Mouse (Mus musculus): Measurements from ENCODE around the gene Dio3. TPM values are rescaled to one million over a fixed set of nuclear protein-coding genes. Genes with fewer than 3 reads are reported as not detected.

Gene Dio3
- total RNA-seq (2018; cell fraction: chromatin; rRNA removed) = not detected
- total RNA-seq (2018; cell fraction: cytosol; rRNA removed) = not detected
- total RNA-seq (2018; cell fraction: nucleus; rRNA removed) = not detected
- not detected in 3 replicates for polyA plus RNA-seq (2018)

- no peak within 1 kb of the TSS for H3K27ac ChIP-seq
- H3K4me3 ChIP-seq (ENCODE audit: inconsistent target) = no peak within 1 kb of the TSS
- H3K79me2 ChIP-seq (ENCODE audit: inconsistent target) = no peaks in the 10 kb centered on the region
- no peaks in the 10 kb centered on the region for H3K36me3 ChIP-seq (ENCODE audit: inconsistent target)
- 6% methylated on average over 33 of the region's 34 CpGs for WGBS (ENCODE audit: missing documents)
These were observed at the start of gene Dio3 for GRCm38 (mm10) chr12:110278853-110279252. Gene Dio3, plus strand, starts transcription at chr12:110279068.

DNA sequence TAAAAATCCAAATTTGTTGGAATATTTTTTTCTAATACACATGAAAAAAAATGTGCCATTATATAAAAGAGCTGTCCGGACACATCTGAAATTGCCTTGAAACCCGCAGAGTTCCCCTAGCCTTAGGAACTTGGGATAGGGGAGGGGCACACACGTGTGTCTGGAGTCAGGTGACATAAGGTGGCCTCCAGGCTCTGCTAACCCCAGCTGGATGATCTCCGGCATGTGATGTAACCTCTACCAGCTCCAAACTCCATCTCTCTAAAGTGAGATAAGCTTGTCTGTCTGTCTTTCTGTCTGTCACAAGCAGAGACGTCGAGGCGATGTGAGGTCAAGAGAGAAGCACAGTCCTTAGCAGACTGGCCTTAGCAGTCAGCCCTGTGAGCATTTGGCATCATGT is 48.6 kb upstream of the Dio3 start:
- 86% methylated on average over 7 of the region's 7 CpGs for WGBS (ENCODE audit: missing documents)
- no peaks in the 10 kb centered on the region for H3K79me2 ChIP-seq (ENCODE audit: inconsistent target)
- no peak overlapping the region for H3K27ac ChIP-seq
- H3K4me3 ChIP-seq (ENCODE audit: inconsistent target) = no peak overlapping the region
- H3K36me3 ChIP-seq (ENCODE audit: inconsistent target) = no peaks in the 10 kb centered on the region

DNA sequence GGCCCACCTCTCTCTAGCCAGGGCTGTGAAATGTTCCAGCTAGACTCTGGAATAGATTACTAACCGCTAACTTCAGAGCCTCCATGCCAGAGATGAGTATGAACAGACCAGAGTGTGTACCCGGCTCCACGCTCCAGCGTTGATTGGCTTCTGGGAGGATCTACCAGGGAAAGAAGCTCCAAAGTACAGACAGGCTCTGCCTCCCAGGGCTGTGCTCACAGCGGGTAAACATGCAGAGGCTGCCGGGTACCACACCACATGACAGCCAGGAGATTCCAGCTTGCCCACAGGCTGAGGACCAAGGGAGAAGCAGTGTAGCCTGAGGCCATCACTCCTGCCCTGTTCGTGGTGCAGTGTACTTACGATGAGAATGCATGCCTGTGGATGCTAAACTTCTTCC is 48.1 kb upstream of the Dio3 start:
- 84% methylated on average over 8 of the region's 8 CpGs for WGBS (ENCODE audit: missing documents)
- Histone ChIP-seq H3K36me3 (ENCODE audit: inconsistent target) (no peaks in the 10 kb centered on the region), H3K27ac (no peak overlapping the region), H3K4me3 (ENCODE audit: inconsistent target) (no peak overlapping the region), H3K79me2 (ENCODE audit: inconsistent target) (no peaks in the 10 kb centered on the region)

- H3K4me3 ChIP-seq (ENCODE audit: inconsistent target) = no peak overlapping the region
- WGBS (ENCODE audit: missing documents) = 85% methylated on average over 11 of the region's 13 CpGs
- no peaks in the 10 kb centered on the region for H3K79me2 ChIP-seq (ENCODE audit: inconsistent target)
- no peak overlapping the region for H3K27ac ChIP-seq
- H3K36me3 ChIP-seq (ENCODE audit: inconsistent target) = no peaks in the 10 kb centered on the region
These were observed 46.9 kb upstream of the Dio3 start for GRCm38 (mm10) chr12:110231709-110232600.

DNA sequence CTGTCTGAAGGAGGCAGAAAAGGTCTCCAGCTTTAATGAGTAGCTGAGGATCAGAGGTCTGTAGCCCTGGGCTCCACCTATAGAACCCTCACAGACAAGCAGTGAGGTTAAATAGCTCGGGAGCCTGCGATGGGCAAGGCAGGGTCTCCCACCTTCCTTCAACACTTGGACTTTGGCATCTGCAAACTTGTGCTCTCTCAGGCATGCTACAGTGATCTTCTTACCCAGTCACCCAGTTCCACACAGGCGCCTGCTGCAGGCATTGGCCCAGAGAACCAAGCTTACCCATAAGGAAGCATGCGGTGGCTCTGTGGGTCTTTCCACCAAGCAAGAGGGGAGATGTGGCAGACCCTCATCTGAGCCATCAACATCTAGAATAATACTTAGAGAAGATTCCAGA is 43.0 kb upstream of the Dio3 start:
- WGBS (ENCODE audit: missing documents) = 95% methylated on average over 4 of the region's 4 CpGs
- Histone ChIP-seq H3K27ac (no peak overlapping the region), H3K79me2 (ENCODE audit: inconsistent target) (no peaks in the 10 kb centered on the region), H3K4me3 (ENCODE audit: inconsistent target) (no peak overlapping the region), H3K36me3 (ENCODE audit: inconsistent target) (no peaks in the 10 kb centered on the region)

- Histone ChIP-seq H3K27ac (no peak overlapping the region), H3K36me3 (ENCODE audit: inconsistent target) (no peaks in the 10 kb centered on the region), H3K4me3 (ENCODE audit: inconsistent target) (no peak overlapping the region), H3K79me2 (ENCODE audit: inconsistent target) (no peaks in the 10 kb centered on the region)
- WGBS (ENCODE audit: missing documents) = 85% methylated on average over 7 of the region's 7 CpGs
These were observed 41.8 kb upstream of the Dio3 start for GRCm38 (mm10) chr12:110237046-110237445.

DNA sequence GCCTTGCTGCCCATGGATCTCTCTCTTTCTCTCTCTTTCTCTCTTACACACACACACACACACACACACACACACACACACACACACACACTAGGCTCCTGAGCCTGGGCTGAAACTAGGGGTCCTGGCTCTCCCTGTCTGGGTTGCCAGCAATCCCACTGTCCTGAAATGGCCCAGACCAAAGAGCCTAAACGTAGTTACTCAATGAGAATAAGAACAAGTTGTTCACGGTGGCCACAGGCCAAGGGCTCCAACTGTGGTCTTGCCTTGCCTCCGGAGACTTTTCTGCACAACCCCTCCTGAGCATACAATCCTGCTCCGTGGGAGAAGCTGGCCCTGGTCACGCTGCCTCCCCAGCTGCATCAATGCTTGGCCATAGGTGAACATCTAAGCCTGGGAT is 39.5 kb upstream of the Dio3 start:
- Histone ChIP-seq H3K36me3 (ENCODE audit: inconsistent target) (no peaks in the 10 kb centered on the region), H3K4me3 (ENCODE audit: inconsistent target) (no peak overlapping the region), H3K79me2 (ENCODE audit: inconsistent target) (no peaks in the 10 kb centered on the region), H3K27ac (no peak overlapping the region)
- 94% methylated on average over 5 of the region's 5 CpGs for WGBS (ENCODE audit: missing documents)

GRCm38 (mm10) chr12:110244581-110244980 is 34.3 kb upstream of the Dio3 start:
- WGBS (ENCODE audit: missing documents) = 89% methylated on average over 6 of the region's 6 CpGs
- no peaks in the 10 kb centered on the region for H3K79me2 ChIP-seq (ENCODE audit: inconsistent target)
- H3K36me3 ChIP-seq (ENCODE audit: inconsistent target) = no peaks in the 10 kb centered on the region
- H3K27ac ChIP-seq = no peak overlapping the region
- no peak overlapping the region for H3K4me3 ChIP-seq (ENCODE audit: inconsistent target)

GRCm38 (mm10) chr12:110245461-110245860 is 33.4 kb upstream of the Dio3 start:
- 94% methylated on average over 4 of the region's 4 CpGs for WGBS (ENCODE audit: missing documents)
- Histone ChIP-seq H3K36me3 (ENCODE audit: inconsistent target) (no peaks in the 10 kb centered on the region), H3K79me2 (ENCODE audit: inconsistent target) (no peaks in the 10 kb centered on the region), H3K4me3 (ENCODE audit: inconsistent target) (no peak overlapping the region), H3K27ac (no peak overlapping the region)

DNA sequence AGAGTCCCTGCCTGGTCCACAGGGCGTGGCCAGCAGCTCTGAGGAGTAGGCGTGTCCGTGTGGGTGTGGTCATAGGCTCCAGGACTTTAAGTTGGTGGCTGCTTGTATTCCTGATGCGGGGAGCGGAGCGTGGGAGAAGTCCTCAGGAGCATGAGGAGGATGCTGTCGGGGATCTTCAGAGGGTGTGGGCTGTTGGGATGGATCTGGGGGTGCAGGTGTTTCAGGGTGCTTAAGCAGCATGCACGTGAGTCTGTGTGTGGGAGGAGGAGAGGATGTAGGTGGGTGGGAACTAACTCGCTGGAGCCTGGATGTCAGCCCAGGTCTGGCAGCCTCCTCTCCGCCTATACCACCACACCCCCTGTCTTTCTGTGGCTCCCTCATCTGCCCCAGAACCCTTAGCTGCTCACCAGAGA is 26.7 kb upstream of the Dio3 start:
- no peak overlapping the region for H3K27ac ChIP-seq
- H3K79me2 ChIP-seq (ENCODE audit: inconsistent target) = no peaks in the 10 kb centered on the region
- H3K4me3 ChIP-seq (ENCODE audit: inconsistent target) = no peak overlapping the region
- no peaks in the 10 kb centered on the region for H3K36me3 ChIP-seq (ENCODE audit: inconsistent target)
- WGBS (ENCODE audit: missing documents) = 41% methylated on average over 9 of the region's 10 CpGs

DNA sequence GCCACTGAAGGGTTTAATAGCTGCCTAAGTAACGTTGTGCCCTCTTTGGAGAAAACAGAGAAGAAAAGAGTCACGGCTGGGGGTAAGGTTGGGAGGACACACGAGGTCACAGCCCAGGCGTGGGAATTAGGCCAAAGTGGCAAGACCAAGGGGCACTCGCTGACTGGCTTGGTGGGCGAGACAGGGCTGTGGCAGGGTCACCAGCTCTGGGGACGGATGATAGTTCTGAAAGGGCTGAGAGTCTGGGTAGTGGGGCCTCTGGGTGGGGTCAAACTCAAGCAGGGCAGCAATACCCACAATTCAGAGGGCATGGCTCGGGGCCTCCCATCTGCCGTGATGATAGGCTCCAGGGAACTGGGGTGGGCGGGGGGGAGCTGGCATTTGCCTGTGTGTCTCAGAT is 23.1 kb upstream of the Dio3 start:
- no peaks in the 10 kb centered on the region for H3K36me3 ChIP-seq (ENCODE audit: inconsistent target)
- no peak overlapping the region for H3K27ac ChIP-seq
- 86% methylated on average over 10 of the region's 10 CpGs for WGBS (ENCODE audit: missing documents)
- H3K79me2 ChIP-seq (ENCODE audit: inconsistent target) = no peaks in the 10 kb centered on the region
- H3K4me3 ChIP-seq (ENCODE audit: inconsistent target) = no peak overlapping the region

- Histone ChIP-seq H3K79me2 (ENCODE audit: inconsistent target) (no peaks in the 10 kb centered on the region), H3K27ac (no peak overlapping the region), H3K4me3 (ENCODE audit: inconsistent target) (no peak overlapping the region), H3K36me3 (ENCODE audit: inconsistent target) (no peaks in the 10 kb centered on the region)
- WGBS (ENCODE audit: missing documents) = 29% methylated on average over 14 of the region's 14 CpGs
These were observed 22.2 kb upstream of the Dio3 start for GRCm38 (mm10) chr12:110256478-110257220.

GRCm38 (mm10) chr12:110268226-110268625 is 10.6 kb upstream of the Dio3 start:
- Histone ChIP-seq H3K36me3 (ENCODE audit: inconsistent target) (no peaks in the 10 kb centered on the region), H3K27ac (no peak overlapping the region), H3K79me2 (ENCODE audit: inconsistent target) (no peaks in the 10 kb centered on the region), H3K4me3 (ENCODE audit: inconsistent target) (no peak overlapping the region)
- WGBS (ENCODE audit: missing documents) = 80% methylated on average over 3 of the region's 3 CpGs

- 80% methylated on average over 4 of the region's 4 CpGs for WGBS (ENCODE audit: missing documents)
- H3K36me3 ChIP-seq (ENCODE audit: inconsistent target) = no peaks in the 10 kb centered on the region
- no peak overlapping the region for H3K4me3 ChIP-seq (ENCODE audit: inconsistent target)
- no peak overlapping the region for H3K27ac ChIP-seq
- no peaks in the 10 kb centered on the region for H3K79me2 ChIP-seq (ENCODE audit: inconsistent target)
These were observed 9.2 kb upstream of the Dio3 start for GRCm38 (mm10) chr12:110269686-110270085.

DNA sequence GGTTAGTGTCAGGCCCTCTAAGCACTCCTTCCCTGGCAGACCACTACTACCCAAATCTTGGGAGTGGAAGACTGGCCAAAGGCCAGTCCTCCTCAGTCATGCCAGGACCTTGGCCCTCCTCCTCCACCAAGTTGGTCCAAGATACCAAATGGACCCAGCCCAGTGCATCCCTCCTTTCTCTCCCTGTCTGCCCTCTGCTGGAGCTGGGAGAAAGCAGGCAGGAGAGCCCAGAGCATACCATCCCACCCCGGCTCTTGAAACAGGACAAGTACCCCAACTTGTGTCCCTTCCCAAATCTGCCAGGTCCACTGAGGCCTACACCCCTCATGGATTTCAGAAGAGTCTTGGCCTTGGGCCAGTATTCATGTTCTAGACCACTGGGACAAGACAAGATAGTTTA is 2.8 kb upstream of the Dio3 start:
- no peak overlapping the region for H3K4me3 ChIP-seq (ENCODE audit: inconsistent target)
- 65% methylated on average over 1 of the region's 1 CpGs for WGBS (ENCODE audit: missing documents)
- no peaks in the 10 kb centered on the region for H3K36me3 ChIP-seq (ENCODE audit: inconsistent target)
- H3K79me2 ChIP-seq (ENCODE audit: inconsistent target) = no peaks in the 10 kb centered on the region
- H3K27ac ChIP-seq = no peak overlapping the region
